Mouse (Mus musculus) right cerebral cortex, postnatal 10 days (tissue): ENCODE data around the gene Sv2c.
"Not testable (repeated sequence)": the region's sequence is repeated elsewhere in the genome, so short reads cannot be mapped to it uniquely, and the experiment has no call there.

ENCODE experiments used
- DNase-seq, 2 experiments: peaks; one replicate each; pipeline ENCODE4 v3.0.0; 2021; ENCODE audit warnings: low spot score in 2 of 2

Sv2c gene

GRCm38 (mm10) chr13:96132401-96132816, at the start of gene Sv2c:
Gene Sv2c (minus strand): TSS chr13:96132577.
- DNase-seq, result peak; percentile 80 to 81

- no peak for DNase-seq
These were observed 48.3 kb upstream of the Sv2c start for GRCm38 (mm10) chr13:96180671-96181161.

GRCm38 (mm10) chr13:96175591-96176212, 43.3 kb upstream of the Sv2c start:
- DNase-seq, result peak; percentile 77 to 81

GRCm38 (mm10) chr13:96173686-96174085, 41.3 kb upstream of the Sv2c start:
- no peak for DNase-seq

GRCm38 (mm10) chr13:96172290-96172689, 39.9 kb upstream of the Sv2c start:
- no peak for DNase-seq

GRCm38 (mm10) chr13:96168991-96169665, 36.8 kb upstream of the Sv2c start:
- DNase-seq, result no peak

- DNase-seq, result no peak
These were observed 34.2 kb upstream of the Sv2c start for GRCm38 (mm10) chr13:96166593-96166992.

GRCm38 (mm10) chr13:96133363-96134100, 1.2 kb upstream of the Sv2c start:
- DNase-seq, result peak; percentile 28 to 31

- no peak for DNase-seq
These were observed 456 bp upstream of the Sv2c start for GRCm38 (mm10) chr13:96132833-96133232.

- DNase-seq, result peak; percentile 27 to 31
These were observed 466 bp downstream of the Sv2c start for GRCm38 (mm10) chr13:96131911-96132310.

- DNase-seq, result peak; percentile 85 to 86
These were observed 1.3 kb downstream of the Sv2c start for GRCm38 (mm10) chr13:96131050-96131449.

GRCm38 (mm10) chr13:96129081-96129480, 3.3 kb downstream of the Sv2c start:
- no peak for DNase-seq

GRCm38 (mm10) chr13:96126669-96127068, 5.7 kb downstream of the Sv2c start:
- DNase-seq, result no peak

- DNase-seq, result no peak
These were observed 7.4 kb downstream of the Sv2c start for GRCm38 (mm10) chr13:96125011-96125410.

GRCm38 (mm10) chr13:96112711-96113110, 19.7 kb downstream of the Sv2c start:
- no peak for DNase-seq

GRCm38 (mm10) chr13:96110767-96111166, 21.6 kb downstream of the Sv2c start:
- no peak for DNase-seq

GRCm38 (mm10) chr13:96106367-96106766, 26.0 kb downstream of the Sv2c start:
- DNase-seq, result no peak

- DNase-seq, result no peak
These were observed 41.4 kb downstream of the Sv2c start for GRCm38 (mm10) chr13:96090929-96091328.

- no peak for DNase-seq
These were observed 46.6 kb downstream of the Sv2c start for GRCm38 (mm10) chr13:96085581-96086302.

GRCm38 (mm10) chr13:96081754-96082153, 50.6 kb downstream of the Sv2c start, which contains the start of gene Gm17190:
Gene Gm17190 (plus strand): TSS chr13:96082054.
- DNase-seq, result not testable (repeated sequence)

- not testable (repeated sequence) for DNase-seq
These were observed 51.1 kb downstream of the Sv2c start, which contains the start of gene Gm20075 for GRCm38 (mm10) chr13:96081276-96081675. Gene Gm20075 (minus strand): TSS chr13:96081376.

- DNase-seq, result peak in 1 of 2 experiments; percentile 31
These were observed 58.8 kb downstream of the Sv2c start for GRCm38 (mm10) chr13:96073555-96073954.
